25 mouse cellular contexts compared by ENCODE assay signal in genomic region chr13:32088303-32088977, GRCm38 (mm10).
DNase-seq lines count a peak whose midpoint lies in the region; ATAC-seq and TF ChIP-seq lines count a peak whose summit lies in the region.
"Had no signal": no experiment of that assay in that cellular context is flagged by ENCODE, and none has a peak within 500 bp of the region (broad histone marks: within the 10 kb centered on the region; RNA-seq: fewer than 3 reads in every experiment).

No protein-coding gene starts in this region.

- H3K4me1 ChIP-seq in liver, postnatal 0 days (ENCODE audit: insufficient read depth): no peaks in the 10 kb centered on the region
- peaks cover 20% of the 10 kb centered on the region for H3K4me1 ChIP-seq in limb, embryonic 10.5 days
- H3K4me1 ChIP-seq: embryonic facial prominence, embryonic 15.5 days; forebrain, embryonic 10.5 days; heart, embryonic 13.5 days; hindbrain, embryonic 12.5 days had no signal

- no peak overlapping the region for H3K27ac ChIP-seq in liver, postnatal 0 days (ENCODE audit: low read depth)
- H3K27ac ChIP-seq in limb, embryonic 10.5 days: peak overlapping the region; percentile 36; the same call in 1 of the 2 replicates
- H3K27ac ChIP-seq: embryonic facial prominence, embryonic 15.5 days; forebrain, embryonic 10.5 days; gastrocnemius, adult 2 months; heart, embryonic 13.5 days; hindbrain, embryonic 12.5 days had no signal

- no peak for TF ChIP-seq CTCF in liver, postnatal 0 days (IDR thresholded peaks at IDR 0.05; ENCODE audit: low read depth)

- H3K9me3 ChIP-seq in liver, postnatal 0 days (ENCODE audit: low read length): no peaks in the 10 kb centered on the region
- H3K9me3 ChIP-seq in limb, embryonic 10.5 days (replicated peaks): no peaks in the 10 kb centered on the region
- H3K9me3 ChIP-seq: embryonic facial prominence, embryonic 15.5 days; forebrain, embryonic 10.5 days; heart, embryonic 13.5 days; hindbrain, embryonic 12.5 days had no signal

- H3K4me2 ChIP-seq in liver, postnatal 0 days (ENCODE audit: low read depth, low read length): no peak overlapping the region
- H3K4me2 ChIP-seq: embryonic facial prominence, embryonic 15.5 days; heart, embryonic 13.5 days; hindbrain, embryonic 12.5 days had no signal

- no peak for ATAC-seq in liver, postnatal 0 days
- ATAC-seq: activated CD4-positive, CD25-positive, alpha-beta regulatory T cell, adult 4 months; forebrain, embryonic 14.5 days; hindbrain, embryonic 16.5 days; inflammation-experienced regulatory T-cells, adult 6 months; Patski had no signal

- H3K27me3 ChIP-seq in liver, postnatal 0 days (ENCODE audit: insufficient read depth, low read length): no peaks in the 10 kb centered on the region
- H3K27me3 ChIP-seq in limb, embryonic 10.5 days (ENCODE audit: low read depth, poor library complexity, severe bottlenecking): peaks cover 7% of the 10 kb centered on the region; the same call in 1 of the 2 replicates
- H3K27me3 ChIP-seq: CH12.LX; embryonic facial prominence, embryonic 15.5 days; heart, embryonic 13.5 days; hindbrain, embryonic 12.5 days; Patski had no signal

- no peaks in the 10 kb centered on the region for H3K36me3 ChIP-seq in liver, postnatal 0 days (replicated peaks; ENCODE audit: insufficient read depth, low read length)
- H3K36me3 ChIP-seq in limb, embryonic 10.5 days: no peaks in the 10 kb centered on the region
- H3K36me3 ChIP-seq: embryonic facial prominence, embryonic 15.5 days; forebrain, embryonic 10.5 days; heart, embryonic 13.5 days; hindbrain, embryonic 12.5 days had no signal

- H3K9ac ChIP-seq in liver, postnatal 0 days (replicated peaks): no peak overlapping the region
- H3K9ac ChIP-seq: embryonic facial prominence, embryonic 15.5 days; heart, embryonic 13.5 days; hindbrain, embryonic 12.5 days had no signal

- 44% methylated on average over 7 of the region's 7 CpGs for WGBS in liver, postnatal 0 days (ENCODE audit: insufficient replicate concordance)
- 71% methylated on average over 7 of the region's 7 CpGs for WGBS in limb, embryonic 10.5 days

- no peak overlapping the region for H3K4me3 ChIP-seq in liver, postnatal 0 days (ENCODE audit: low read depth, low read length)
- H3K4me3 ChIP-seq in limb, embryonic 10.5 days: no peak overlapping the region
- H3K4me3 ChIP-seq: embryonic facial prominence, embryonic 15.5 days; erythroblast, embryonic 14.5 days; forebrain, embryonic 10.5 days; gastrocnemius, adult 2 months; heart, embryonic 13.5 days; hindbrain, embryonic 12.5 days had no signal

- no peak for TF ChIP-seq EP300 in liver, postnatal 0 days (IDR thresholded peaks at IDR 0.05; ENCODE audit: low read depth)

- peak; percentile 4 to 15 for DNase-seq in cerebellum, postnatal 14 days
- DNase-seq in cerebellum, postnatal 4 days (ENCODE audit: low spot score in 2 of 2): no peak
- peak; percentile 5 for DNase-seq in liver
- DNase-seq in liver, postnatal 0 days: no peak
- DNase-seq in c-Kit-positive CD71-negative TER-119-negative erythroid progenitor cells, embryonic 14.5 days (ENCODE audit: low read depth): peak; percentile 5
- DNase-seq in limb, embryonic 10.5 days (ENCODE audit: low spot score): no peak
- DNase-seq in kidney, adult 8-10 months: no peak
- DNase-seq in kidney, postnatal 14 days: no peak
- DNase-seq: adrenal gland, adult 2 months; adrenal gland, postnatal 25 days; gastrocnemius, adult 2 months; gastrocnemius, postnatal 25 days; heart, adult 11 months; heart, postnatal 36 days had no signal

Comparison
In these comparisons a context has a peak if more than half of its experiments do, and no peak if none do; other contexts are left out.
1. DNase-seq: peak in cerebellum, postnatal 14 days (2 of 2), liver (single experiment) and c-Kit-positive CD71-negative TER-119-negative erythroid progenitor cells, embryonic 14.5 days (single experiment); none in cerebellum, postnatal 4 days (0 of 2), liver, postnatal 0 days (single experiment), limb, embryonic 10.5 days (single experiment), kidney, adult 8-10 months (0 of 2) and kidney, postnatal 14 days (single experiment).